Mouse (Mus musculus): ENCODE measurements at regions not wholly inside any gene's neighbourhood (a gene's known extent, or its start where the extent isn't known, plus 50 kb on each side); places are given as distances from the start of the nearest gene placed in this dataset.

- TF ChIP-seq CTCF (IDR thresholded peaks at IDR 0.05; ENCODE audit: control insufficient read depth, insufficient read depth, low read length): no peak
- TF ChIP-seq POLR2A (IDR thresholded peaks at IDR 0.05; ENCODE audit: borderline replicate concordance, control insufficient read depth, low read depth, low read length): no peak
Measured at GRCm38 (mm10) chr4:131097421-131097820, 153.2 kb downstream of the Matn1 start.

Measured in bone marrow, adult 2 months (tissue).